ENCODE assay signal across 1 mouse cellular context in the genomic region with DNA sequence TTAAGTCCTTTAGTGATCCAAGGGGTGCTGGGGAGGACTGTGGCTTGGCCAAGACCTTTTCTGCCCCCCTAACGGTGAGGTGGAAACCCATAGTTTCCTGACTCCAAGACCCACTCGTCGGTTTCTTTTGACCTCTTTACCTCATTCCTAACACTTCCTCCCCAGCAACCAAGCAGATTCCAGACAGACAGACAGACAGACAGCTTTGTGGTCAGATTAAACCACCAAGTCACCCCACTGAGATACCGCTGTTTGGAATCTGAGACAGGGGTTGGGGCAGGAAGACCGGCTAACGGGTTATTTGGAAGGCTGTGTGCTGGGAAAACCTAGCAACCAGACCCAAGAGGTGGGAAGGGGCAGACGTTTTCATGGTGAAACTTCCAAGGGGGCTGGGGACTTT.
TF ChIP-seq lines count a peak whose summit lies in the region.

No protein-coding gene starts in this region.

TF ChIP-seq in MEL, 35 proteins besides CTCF, POLR2A, EP300 and RAD21:
- no peak for TF ChIP-seq SMC3 (IDR thresholded peaks at IDR 0.05; ENCODE audit: low read depth, low read length)
- TF ChIP-seq KAT2A (conservative IDR thresholded peaks at IDR 0.05; ENCODE audit: low read depth, low read length), result no peak
- no peak for TF ChIP-seq E2F4 (IDR thresholded peaks at IDR 0.05; ENCODE audit: borderline replicate concordance, low read depth, low read length)
- TF ChIP-seq GATA1 (IDR thresholded peaks at IDR 0.05; ENCODE audit: low read depth, low read length), result no peak
- no peak for TF ChIP-seq NELFE (IDR thresholded peaks at IDR 0.05; ENCODE audit: low read depth, low read length)
- peak; percentile 50 for TF ChIP-seq ETS1 (IDR thresholded peaks at IDR 0.05; ENCODE audit: low read depth, low read length)
- no peak; the same call in 1 of the 2 replicates for TF ChIP-seq SIN3A (IDR thresholded peaks at IDR 0.05; ENCODE audit: low read length)
- no peak for TF ChIP-seq HCFC1 (IDR thresholded peaks at IDR 0.05; ENCODE audit: low read depth, low read length)
- TF ChIP-seq USF1 (IDR thresholded peaks at IDR 0.05; ENCODE audit: low read depth, low read length), result no peak
- no peak for TF ChIP-seq JUND (IDR thresholded peaks at IDR 0.05; ENCODE audit: low read depth, low read length)
- TF ChIP-seq ZKSCAN1 (IDR thresholded peaks at IDR 0.05; ENCODE audit: low read depth, low read length), result no peak
- TF ChIP-seq NRF1 (IDR thresholded peaks at IDR 0.05; ENCODE audit: insufficient read depth, low read depth, low read length, poor library complexity, severe bottlenecking), result no peak
- 0 out of 2 replicates have a peak, but pooled peaks have one; percentile 25 for TF ChIP-seq ELF1 (IDR thresholded peaks at IDR 0.05; ENCODE audit: low read depth, low read length)
- 0 out of 2 replicates have a peak, but pooled peaks have one; percentile 16 for TF ChIP-seq MYB (IDR thresholded peaks at IDR 0.05; ENCODE audit: low read depth, low read length)
- no peak for TF ChIP-seq MXI1 (IDR thresholded peaks at IDR 0.05; ENCODE audit: low read depth, low read length)
- TF ChIP-seq MAFK (IDR thresholded peaks at IDR 0.05; ENCODE audit: borderline replicate concordance, low read depth, low read length), result peak; percentile 16; the same call in 1 of the 2 replicates
- no peak for TF ChIP-seq GABPA (IDR thresholded peaks at IDR 0.05; ENCODE audit: low read depth, low read length)
- no peak for TF ChIP-seq MAZ (IDR thresholded peaks at IDR 0.05; ENCODE audit: low read depth, low read length)
- TF ChIP-seq BHLHE40 (IDR thresholded peaks at IDR 0.05; ENCODE audit: borderline replicate concordance, low read depth, low read length), result peak; percentile 95
- no peak for TF ChIP-seq ZMIZ1 (IDR thresholded peaks at IDR 0.05; ENCODE audit: low read depth, low read length)
- TF ChIP-seq MYC (IDR thresholded peaks at IDR 0.05; ENCODE audit: low read depth, low read length), result no peak
- peak; percentile 89; the same call in 1 of the 2 replicates for TF ChIP-seq RCOR1 (IDR thresholded peaks at IDR 0.05; ENCODE audit: low read depth, low read length)
- no peak for TF ChIP-seq CHD2 (IDR thresholded peaks at IDR 0.05; ENCODE audit: low read length)
- TF ChIP-seq ZNF384 (IDR thresholded peaks at IDR 0.05; ENCODE audit: low read depth, low read length), result no peak
- no peak for TF ChIP-seq TAL1 (IDR thresholded peaks at IDR 0.05; ENCODE audit: low read length)
- TF ChIP-seq TBP (IDR thresholded peaks at IDR 0.05; ENCODE audit: low read depth, low read length), result no peak
- no peak for TF ChIP-seq POLR2AphosphoS5 (IDR thresholded peaks at IDR 0.05; ENCODE audit: borderline replicate concordance, low read depth, low read length)
- no peak for TF ChIP-seq POLR2AphosphoS2 (IDR thresholded peaks at IDR 0.05; ENCODE audit: low read length)
- TF ChIP-seq ZC3H11A (IDR thresholded peaks at IDR 0.05; ENCODE audit: low read depth, low read length), result no peak
- TF ChIP-seq MAX (IDR thresholded peaks at IDR 0.05; ENCODE audit: low read length), result no peak
- TF ChIP-seq UBTF (IDR thresholded peaks at IDR 0.05; ENCODE audit: borderline replicate concordance, insufficient read depth, low read depth, low read length), result no peak
- TF ChIP-seq TCF12 (IDR thresholded peaks at IDR 0.05; ENCODE audit: low read depth, low read length), result no peak; the same call in 1 of the 2 replicates
- no peak for TF ChIP-seq CHD1 (IDR thresholded peaks at IDR 0.05; ENCODE audit: low read depth, low read length)
- TF ChIP-seq MEF2A (IDR thresholded peaks at IDR 0.05; ENCODE audit: extremely low read depth, insufficient replicate concordance, low read depth, low read length, poor library complexity, severe bottlenecking), result no peak
- TF ChIP-seq USF2 (IDR thresholded peaks at IDR 0.05; ENCODE audit: borderline replicate concordance in 1 of 2, insufficient read depth in 1 of 2, low read depth in 1 of 2, low read length in 2 of 2), result no peak
TF ChIP-seq in MEL: peak in this region for 6.
